Mouse (Mus musculus): ENCODE results near the gene Map2.

DNA sequence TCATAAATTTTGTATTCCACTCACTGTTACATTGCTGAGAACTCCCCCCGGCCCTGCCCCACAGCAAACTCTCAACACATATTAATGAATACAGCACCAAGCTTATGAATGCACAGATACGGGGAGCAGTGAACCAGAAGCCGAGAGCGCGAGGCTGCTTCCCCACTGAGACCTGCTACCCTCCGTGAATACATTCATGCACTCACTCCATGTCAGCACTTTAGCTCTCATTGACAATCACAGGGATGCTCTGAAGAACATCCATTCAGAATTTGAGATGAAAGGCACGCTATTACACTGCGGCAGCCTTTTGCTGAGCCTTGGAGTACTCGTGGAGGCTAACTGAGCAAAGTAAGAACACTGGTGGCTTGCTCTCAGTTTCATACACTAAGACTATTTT, 226.8 kb downstream of the Map2 start:
- TF ChIP-seq CTCF (IDR thresholded peaks at IDR 0.05; ENCODE audit: low read depth) = no peak
- TF ChIP-seq EP300 (IDR thresholded peaks at IDR 0.05; ENCODE audit: low read depth) = no peak
